Comparison of ENCODE assay signal across 8 mouse cellular contexts in the genomic region with DNA sequence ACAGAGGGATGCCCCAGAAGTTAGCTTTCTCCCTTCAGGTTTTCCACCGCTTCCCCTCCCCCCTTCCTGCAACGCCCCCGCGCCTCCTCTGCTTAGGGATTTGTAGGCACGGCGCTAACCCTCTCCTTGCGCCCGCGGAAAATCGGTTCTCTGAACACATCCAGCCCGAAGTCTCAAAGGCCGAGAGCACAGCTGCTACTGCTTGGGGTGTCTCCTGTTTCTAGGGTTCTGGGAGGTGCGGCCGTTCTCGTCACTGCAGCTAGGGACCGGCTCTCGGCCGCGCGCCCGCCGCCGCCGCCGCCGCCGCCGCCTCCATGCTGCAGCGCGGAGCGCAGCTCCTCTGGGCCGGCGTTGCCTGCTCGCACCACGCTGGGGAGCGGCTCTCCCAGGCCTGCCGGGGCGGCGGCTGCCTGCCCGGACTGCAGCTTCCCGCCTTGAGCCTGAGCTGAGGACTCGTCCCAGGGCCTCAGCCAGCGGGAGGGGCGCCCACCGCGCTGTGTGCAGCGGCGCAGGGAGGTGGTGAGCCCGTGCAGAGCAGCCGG. TPM values are rescaled to one million over a fixed set of nuclear protein-coding genes. Genes with fewer than 3 reads are reported as not detected.
DNase-seq lines count a peak whose midpoint lies in the region; ATAC-seq and TF ChIP-seq lines count a peak whose summit lies in the region.

A gene (plus strand): TSS at position 322 of the 542 bp plus-strand sequence.

- peak; percentile 93 for ATAC-seq in lung, embryonic 14.5 days (ENCODE audit: insufficient read depth)
- ATAC-seq in heart, embryonic 14.5 days (ENCODE audit: insufficient number of reproducible peaks, insufficient read depth, low FRiP score, low read depth), result peak; percentile 71
- ATAC-seq in liver, postnatal 0 days, result 0 out of 2 replicates have a peak, but pooled peaks have one; percentile 21
- ATAC-seq in CD4-positive, CD25-positive, alpha-beta regulatory T cell, adult 4 months, result no peak

- under 1% methylated on average over 50 of the region's 50 CpGs for WGBS in lung, embryonic 14.5 days
- 1% methylated on average over 49 of the region's 50 CpGs for WGBS in heart, embryonic 14.5 days
- WGBS in liver, postnatal 0 days (ENCODE audit: insufficient replicate concordance), result under 1% methylated on average over 35 of the region's 50 CpGs

- peak within 1 kb of the TSS; percentile 68 for H3K4me2 ChIP-seq in lung, embryonic 14.5 days
- H3K4me2 ChIP-seq in heart, embryonic 14.5 days (ENCODE audit: low read length), result peak within 1 kb of the TSS; percentile 91
- peak within 1 kb of the TSS; percentile 68 for H3K4me2 ChIP-seq in liver, postnatal 0 days (ENCODE audit: low read depth, low read length)

- peaks cover 39% of the 10 kb centered on the region for H3K27me3 ChIP-seq in lung, embryonic 14.5 days (ENCODE audit: insufficient read depth, low read length)
- H3K27me3 ChIP-seq in heart, embryonic 14.5 days (ENCODE audit: control insufficient read depth, insufficient read depth, low read length), result peaks cover 52% of the 10 kb centered on the region
- peaks cover 46% of the 10 kb centered on the region for H3K27me3 ChIP-seq in liver, postnatal 0 days (ENCODE audit: insufficient read depth, low read length)

- no peaks in the 10 kb centered on the region for H3K4me1 ChIP-seq in lung, embryonic 14.5 days (ENCODE audit: insufficient read depth)
- H3K4me1 ChIP-seq in heart, embryonic 14.5 days (ENCODE audit: control insufficient read depth in 2 of 2, insufficient read depth in 2 of 2, low read length in 2 of 2), result peaks cover 3 to 10% of the 10 kb centered on the region in 2 experiments; a peak in 2 of 4 replicates
- H3K4me1 ChIP-seq in liver, postnatal 0 days (ENCODE audit: insufficient read depth), result no peaks in the 10 kb centered on the region

- TF ChIP-seq EP300 in liver, postnatal 0 days (IDR thresholded peaks at IDR 0.05; ENCODE audit: low read depth), result no peak

- no peak for TF ChIP-seq CTCF in lung, embryonic 14.5 days (IDR thresholded peaks at IDR 0.05; ENCODE audit: low read depth)
- no peak for TF ChIP-seq CTCF in liver, postnatal 0 days (IDR thresholded peaks at IDR 0.05; ENCODE audit: low read depth)

- no peaks in the 10 kb centered on the region for H3K36me3 ChIP-seq in lung, embryonic 14.5 days (ENCODE audit: insufficient read depth)
- H3K36me3 ChIP-seq in heart, embryonic 14.5 days (ENCODE audit: control insufficient read depth, insufficient read depth, low read length), result no peaks in the 10 kb centered on the region
- H3K36me3 ChIP-seq in liver, postnatal 0 days (replicated peaks; ENCODE audit: insufficient read depth, low read length), result no peaks in the 10 kb centered on the region

- peak within 1 kb of the TSS; percentile 44 for H3K4me3 ChIP-seq in lung, embryonic 14.5 days (ENCODE audit: low read depth, low read length)
- peak within 1 kb of the TSS; percentile 57 to 60 for H3K4me3 ChIP-seq in heart, embryonic 14.5 days (ENCODE audit: control insufficient read depth in 1 of 2, insufficient read depth in 1 of 2, low read depth in 1 of 2, low read length in 2 of 2)
- peak within 1 kb of the TSS; percentile 37 for H3K4me3 ChIP-seq in liver, postnatal 0 days (ENCODE audit: low read depth, low read length)

- no peak within 1 kb of the TSS for H3K27ac ChIP-seq in lung, embryonic 14.5 days (ENCODE audit: low read depth)
- no peak within 1 kb of the TSS for H3K27ac ChIP-seq in heart, embryonic 14.5 days (replicated peaks in 1 of 2; ENCODE audit: control insufficient read depth in 1 of 2, insufficient read depth in 1 of 2, low read depth in 2 of 2, low read length in 2 of 2)
- H3K27ac ChIP-seq in liver, postnatal 0 days (ENCODE audit: low read depth), result no peak within 1 kb of the TSS

- peak within 1 kb of the TSS; percentile 54 for H3K9ac ChIP-seq in lung, embryonic 14.5 days
- H3K9ac ChIP-seq in heart, embryonic 14.5 days (ENCODE audit: low read length), result peak within 1 kb of the TSS; percentile 66
- H3K9ac ChIP-seq in liver, postnatal 0 days (replicated peaks), result no peak within 1 kb of the TSS

- DNase-seq in lung, embryonic 14.5 days, result peak; percentile 78
- no peak for DNase-seq in lung, adult 18-20 months
- peak; percentile 76 for DNase-seq in embryo, embryonic 10 days (ENCODE audit: low spot score)
- peak; percentile 76 to 79 for DNase-seq in layer of hippocampus, adult 18-20 months (ENCODE audit: low spot score in 2 of 2)
- peak; percentile 15 for DNase-seq in liver, postnatal 0 days
- DNase-seq in right cerebral cortex, postnatal 25 days, result peak; percentile 83

- H3K9me3 ChIP-seq in lung, embryonic 14.5 days (ENCODE audit: low read depth, low read length), result no peaks in the 10 kb centered on the region
- no peaks in the 10 kb centered on the region for H3K9me3 ChIP-seq in heart, embryonic 14.5 days (ENCODE audit: control insufficient read depth, low read length)
- H3K9me3 ChIP-seq in liver, postnatal 0 days (ENCODE audit: low read length), result no peaks in the 10 kb centered on the region

RNA-seq across cellular contexts. Expression of the gene that starts here (rescaled TPM):
- polyA plus RNA-seq in lung, embryonic 14.5 days (2014; fragmentation: Nextera tagmentation; extraction: Ambion mirVana), result 0.71 and 0.99 TPM in 2 replicates
- 0.13 and 0.27 TPM in 2 replicates for polyA plus RNA-seq in heart, embryonic 14.5 days (2014; fragmentation: Nextera tagmentation; extraction: Ambion mirVana)
- 10 to 100 TPM; 85.4 to 92.3 TPM for total RNA-seq in layer of hippocampus, adult 18-20 months (2021)
- polyA plus RNA-seq in liver, postnatal 0 days (2015; fragmentation: Nextera tagmentation; extraction: Ambion mirVana), result 0.05 TPM in 1 of 2 replicates, not detected in the other
- polyA plus RNA-seq in CD4-positive, CD25-positive, alpha-beta regulatory T cell, adult 4 months (2017; shearing (Covaris generic)), result under 1 TPM in 1 of 2 experiments, not detected in 1; 0.26 TPM

Comparison
In these comparisons a context has a peak if more than half of its experiments do, and no peak if none do; other contexts are left out.
1. Peak in DNase-seq, ATAC-seq, H3K4me3 ChIP-seq, H3K9ac ChIP-seq and H3K4me2 ChIP-seq in lung, embryonic 14.5 days; RNA of the gene not detected or under 1 TPM.
2. Peak in ATAC-seq, H3K4me3 ChIP-seq, H3K9ac ChIP-seq and H3K4me2 ChIP-seq in heart, embryonic 14.5 days; RNA of the gene not detected or under 1 TPM.
3. Peak in DNase-seq, ATAC-seq, H3K4me3 ChIP-seq and H3K4me2 ChIP-seq in liver, postnatal 0 days; RNA of the gene not detected or under 1 TPM.
4. DNase-seq: peak in embryo, embryonic 10 days (single experiment), layer of hippocampus, adult 18-20 months (2 of 2) and right cerebral cortex, postnatal 25 days (single experiment); none in lung, adult 18-20 months (0 of 2).
5. Peak in every context shown above with its lines, with median percentiles within 50 percentile points of each other: H3K4me2 ChIP-seq and H3K4me3 ChIP-seq.